Comparison of ENCODE assay signal across 12 mouse cellular contexts in the genomic region with DNA sequence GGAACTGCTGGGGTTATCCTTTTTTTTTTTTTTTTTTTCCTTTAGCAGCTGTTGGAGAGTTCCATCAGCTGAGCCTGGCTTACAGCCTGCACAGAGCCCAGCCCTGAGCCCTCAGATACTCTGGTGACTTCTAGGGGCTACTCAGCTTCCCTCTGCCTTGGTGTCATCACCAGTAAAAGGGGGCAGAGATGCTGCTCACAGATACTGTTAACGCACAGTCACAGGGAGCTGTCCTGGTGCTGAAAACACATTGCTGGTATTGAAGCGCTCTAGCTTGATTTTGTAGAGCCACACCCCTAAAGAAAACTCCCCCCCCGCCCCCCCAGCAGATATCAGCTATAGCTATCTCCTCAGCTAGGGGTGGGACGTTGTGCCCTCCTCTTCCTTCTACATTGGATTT.
DNase-seq lines count a peak whose midpoint lies in the region; ATAC-seq lines count a peak whose summit lies in the region.
"Had no signal": no experiment of that assay in that cellular context is flagged by ENCODE, and none has a peak within 500 bp of the region (broad histone marks: within the 10 kb centered on the region; RNA-seq: fewer than 3 reads in every experiment).

No protein-coding gene starts in this region.

- no peaks in the 10 kb centered on the region for H3K36me3 ChIP-seq in forebrain, embryonic 11.5 days (ENCODE audit: control insufficient read depth, insufficient read depth, low read length)
- no peaks in the 10 kb centered on the region for H3K36me3 ChIP-seq in forebrain, embryonic 12.5 days (replicated peaks)
- H3K36me3 ChIP-seq in neural tube, embryonic 11.5 days (ENCODE audit: control insufficient read depth, insufficient read depth, low read length), result no peaks in the 10 kb centered on the region
- no peaks in the 10 kb centered on the region for H3K36me3 ChIP-seq in heart, embryonic 10.5 days
- H3K36me3 ChIP-seq: neural tube, embryonic 13.5 days; stomach, embryonic 15.5 days had no signal

- no peak overlapping the region for H3K9ac ChIP-seq in forebrain, embryonic 11.5 days (ENCODE audit: low read length)
- no peak overlapping the region for H3K9ac ChIP-seq in forebrain, embryonic 12.5 days
- no peak overlapping the region for H3K9ac ChIP-seq in neural tube, embryonic 11.5 days (ENCODE audit: low read length)
- H3K9ac ChIP-seq: neural tube, embryonic 13.5 days; stomach, embryonic 15.5 days had no signal

- WGBS in forebrain, embryonic 11.5 days, result 11% methylated on average over 4 of the region's 4 CpGs
- 13% methylated on average over 4 of the region's 4 CpGs for WGBS in forebrain, embryonic 12.5 days
- 18% methylated on average over 4 of the region's 4 CpGs for WGBS in neural tube, embryonic 11.5 days
- WGBS in heart, embryonic 10.5 days, result 6% methylated on average over 4 of the region's 4 CpGs

- peak; percentile 66 for DNase-seq in forebrain, embryonic 11.5 days (ENCODE audit: low spot score)
- peak; percentile 40 for DNase-seq in lung, postnatal 10 days
- no peak for DNase-seq in lung, adult 18-20 months
- peak; percentile 78 for DNase-seq in embryo, embryonic 10.5 days (ENCODE audit: low spot score)
- peak; percentile 51 for DNase-seq in neural tube, embryonic 11.5 days (ENCODE audit: low spot score)
- no peak for DNase-seq in heart, embryonic 10.5 days (ENCODE audit: low spot score)
- no peak for DNase-seq in layer of hippocampus, postnatal 36 days
- DNase-seq: heart, postnatal 36 days had no signal

- no peaks in the 10 kb centered on the region for H3K4me1 ChIP-seq in forebrain, embryonic 11.5 days (replicated peaks; ENCODE audit: control insufficient read depth, insufficient read depth, low read length)
- H3K4me1 ChIP-seq in forebrain, embryonic 12.5 days, result no peaks in the 10 kb centered on the region
- H3K4me1 ChIP-seq in neural tube, embryonic 11.5 days (ENCODE audit: control insufficient read depth, insufficient read depth, low read length), result no peaks in the 10 kb centered on the region
- no peaks in the 10 kb centered on the region for H3K4me1 ChIP-seq in heart, embryonic 10.5 days
- H3K4me1 ChIP-seq: stomach, embryonic 15.5 days had no signal

- no peak overlapping the region for H3K4me3 ChIP-seq in forebrain, embryonic 11.5 days (ENCODE audit: low read depth, low read length)
- H3K4me3 ChIP-seq in forebrain, embryonic 12.5 days (replicated peaks), result no peak overlapping the region
- no peak overlapping the region for H3K4me3 ChIP-seq in neural tube, embryonic 11.5 days (ENCODE audit: low read depth, low read length)
- no peak overlapping the region for H3K4me3 ChIP-seq in heart, embryonic 10.5 days
- H3K4me3 ChIP-seq: erythroblast, embryonic 14.5 days; neural tube, embryonic 13.5 days; stomach, embryonic 15.5 days had no signal

- ATAC-seq in forebrain, embryonic 11.5 days (replicated peaks; ENCODE audit: low FRiP score), result no peak
- ATAC-seq in forebrain, embryonic 12.5 days (ENCODE audit: low FRiP score), result no peak
- ATAC-seq in neural tube, embryonic 11.5 days (ENCODE audit: insufficient read depth, low FRiP score, low TSS enrichment), result no peak

- no peaks in the 10 kb centered on the region for H3K9me3 ChIP-seq in forebrain, embryonic 11.5 days (ENCODE audit: control insufficient read depth, low read length)
- H3K9me3 ChIP-seq in forebrain, embryonic 12.5 days, result no peaks in the 10 kb centered on the region
- H3K9me3 ChIP-seq in neural tube, embryonic 11.5 days (ENCODE audit: control insufficient read depth, low read length), result no peaks in the 10 kb centered on the region
- H3K9me3 ChIP-seq in heart, embryonic 10.5 days, result no peaks in the 10 kb centered on the region; the same call in 1 of the 2 replicates
- H3K9me3 ChIP-seq: neural tube, embryonic 13.5 days; stomach, embryonic 15.5 days had no signal

- H3K4me2 ChIP-seq in forebrain, embryonic 11.5 days (ENCODE audit: low read depth, low read length, severe bottlenecking), result no peak overlapping the region
- no peak overlapping the region for H3K4me2 ChIP-seq in forebrain, embryonic 12.5 days
- no peak overlapping the region for H3K4me2 ChIP-seq in neural tube, embryonic 11.5 days (ENCODE audit: low read depth)
- H3K4me2 ChIP-seq: neural tube, embryonic 13.5 days; stomach, embryonic 15.5 days had no signal

- H3K27me3 ChIP-seq in forebrain, embryonic 11.5 days (ENCODE audit: control insufficient read depth, insufficient read depth, low read length), result no peaks in the 10 kb centered on the region
- H3K27me3 ChIP-seq in forebrain, embryonic 12.5 days, result no peaks in the 10 kb centered on the region
- no peaks in the 10 kb centered on the region for H3K27me3 ChIP-seq in neural tube, embryonic 11.5 days (ENCODE audit: control insufficient read depth, insufficient read depth, low read length)
- no peaks in the 10 kb centered on the region for H3K27me3 ChIP-seq in heart, embryonic 10.5 days (ENCODE audit: insufficient read depth, poor library complexity, severe bottlenecking)
- H3K27me3 ChIP-seq: neural tube, embryonic 13.5 days; stomach, embryonic 15.5 days had no signal

- H3K27ac ChIP-seq in forebrain, embryonic 11.5 days (ENCODE audit: low read depth, low read length), result no peak overlapping the region
- no peak overlapping the region for H3K27ac ChIP-seq in forebrain, embryonic 12.5 days
- H3K27ac ChIP-seq in neural tube, embryonic 11.5 days (ENCODE audit: low read depth, low read length), result no peak overlapping the region
- H3K27ac ChIP-seq in heart, embryonic 10.5 days, result no peak overlapping the region
- H3K27ac ChIP-seq: neural tube, embryonic 13.5 days; stomach, embryonic 15.5 days had no signal

Comparison
In these comparisons a context has a peak if more than half of its experiments do, and no peak if none do; other contexts are left out.
1. DNase-seq: peak in forebrain, embryonic 11.5 days (single experiment), lung, postnatal 10 days (single experiment), embryo, embryonic 10.5 days (single experiment) and neural tube, embryonic 11.5 days (single experiment); none in lung, adult 18-20 months (0 of 2), heart, embryonic 10.5 days (single experiment) and layer of hippocampus, postnatal 36 days (0 of 2).